Mouse (Mus musculus) heart, postnatal 4 days (tissue): ENCODE measurements around the gene Jazf1. TPM values are rescaled to one million over a fixed set of nuclear protein-coding genes. Genes with fewer than 3 reads are reported as not detected.
A peak's percentile ranks its signal among the peaks of the same experiment; 100 is the strongest.

Experiments used
- DNase-seq: peaks from one replicate; pipeline ENCODE4 v3.0.0; 2021
- total RNA-seq, 2 experiments: library from RNA; stranded (reverse); gene quantifications; 2 replicates each; pipeline ENCODE4 v1.2.3; 2021

The Jazf1 gene
- total RNA-seq, 2 experiments from 2014 or later: 14.6 to 16.1 TPM

GRCm38 (mm10) chr6:52846314-52846713 lies 222.1 kb downstream of the Jazf1 start:
- DNase-seq: no peak

DNA sequence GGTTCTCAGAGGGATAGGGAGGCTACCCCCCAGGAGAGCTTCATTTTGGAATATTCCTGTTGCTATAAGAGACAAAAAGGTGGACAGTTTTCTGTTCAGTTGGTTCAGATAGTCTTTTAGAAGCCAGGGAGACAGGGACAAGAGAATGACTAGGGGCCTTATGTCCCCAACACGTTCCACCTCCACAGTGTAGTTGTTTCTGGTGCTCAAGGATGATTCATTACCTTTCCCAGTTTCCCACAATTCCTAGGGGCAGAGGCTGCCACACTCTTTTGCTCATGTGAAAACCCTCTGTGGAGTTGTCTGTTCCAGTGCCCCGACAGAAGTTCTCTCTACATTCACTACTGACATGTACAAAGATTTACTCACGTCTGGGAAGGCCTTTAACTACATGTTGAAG lies 223.7 kb downstream of the Jazf1 start:
- DNase-seq: no peak

- no peak for DNase-seq
Measured at GRCm38 (mm10) chr6:52843027-52843426, 225.4 kb downstream of the Jazf1 start.

GRCm38 (mm10) chr6:52842598-52842997 lies 225.8 kb downstream of the Jazf1 start:
- no peak for DNase-seq

DNA sequence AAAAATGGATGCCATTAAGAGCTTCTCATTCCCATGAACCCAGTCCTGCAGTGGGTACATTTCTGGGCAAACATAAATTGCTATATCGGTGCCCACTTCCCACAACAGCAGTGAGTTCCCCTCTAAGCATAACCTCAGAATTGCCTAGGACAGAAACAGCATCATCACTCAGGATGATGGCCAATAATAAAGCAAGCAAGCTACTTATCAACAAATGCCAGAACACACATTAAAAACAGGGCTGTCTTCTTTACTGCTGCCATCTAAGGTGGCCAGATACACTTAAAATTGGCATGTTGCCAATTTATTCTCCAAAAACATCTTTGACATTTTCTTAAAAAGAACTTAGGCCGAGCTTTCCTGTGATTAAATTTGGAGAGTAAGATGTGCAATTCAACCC lies 226.8 kb downstream of the Jazf1 start:
- no peak for DNase-seq

GRCm38 (mm10) chr6:52840589-52841044 lies 227.8 kb downstream of the Jazf1 start:
- DNase-seq: peak; percentile 42

GRCm38 (mm10) chr6:52838691-52839090 lies 229.7 kb downstream of the Jazf1 start:
- peak; percentile 90 for DNase-seq

GRCm38 (mm10) chr6:52837792-52838191 lies 230.6 kb downstream of the Jazf1 start:
- no peak for DNase-seq

DNA sequence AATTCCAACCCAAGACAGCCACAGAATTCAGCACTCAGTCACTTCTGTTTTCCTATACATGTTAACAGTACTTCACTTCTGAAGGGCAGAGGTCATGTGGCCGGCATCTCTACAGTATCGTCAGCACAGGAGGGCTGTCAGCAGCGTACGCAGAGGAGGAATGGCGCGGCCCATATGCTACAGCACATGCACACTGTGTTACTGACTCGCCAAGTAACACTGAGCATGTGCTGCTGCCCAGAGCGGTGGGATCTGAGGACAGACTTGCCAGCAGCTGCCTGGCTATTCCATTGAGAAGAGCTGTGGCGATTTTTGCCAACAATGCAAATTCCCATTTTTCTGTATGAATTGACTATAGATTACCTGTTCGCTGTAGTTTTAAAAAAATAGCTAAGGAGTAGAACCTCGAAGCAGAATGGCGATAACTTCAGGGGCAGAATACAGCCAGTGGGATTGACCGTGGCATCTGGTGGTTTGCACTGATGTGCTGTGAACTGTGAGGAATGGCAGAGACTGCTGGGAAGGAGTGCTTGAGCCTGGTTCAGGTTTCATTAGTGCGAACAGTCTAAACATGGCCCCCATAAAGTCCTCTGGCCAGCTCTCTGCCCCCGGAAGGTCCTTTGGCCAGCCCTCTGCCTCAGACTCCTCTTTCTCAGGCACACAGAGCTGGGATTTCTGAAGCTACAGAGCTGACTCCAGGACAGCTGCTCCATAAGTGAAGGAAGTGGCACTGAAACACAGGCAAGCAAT lies 232.1 kb downstream of the Jazf1 start:
- no peak for DNase-seq

GRCm38 (mm10) chr6:52827752-52828277 lies 240.6 kb downstream of the Jazf1 start:
- no peak for DNase-seq

DNA sequence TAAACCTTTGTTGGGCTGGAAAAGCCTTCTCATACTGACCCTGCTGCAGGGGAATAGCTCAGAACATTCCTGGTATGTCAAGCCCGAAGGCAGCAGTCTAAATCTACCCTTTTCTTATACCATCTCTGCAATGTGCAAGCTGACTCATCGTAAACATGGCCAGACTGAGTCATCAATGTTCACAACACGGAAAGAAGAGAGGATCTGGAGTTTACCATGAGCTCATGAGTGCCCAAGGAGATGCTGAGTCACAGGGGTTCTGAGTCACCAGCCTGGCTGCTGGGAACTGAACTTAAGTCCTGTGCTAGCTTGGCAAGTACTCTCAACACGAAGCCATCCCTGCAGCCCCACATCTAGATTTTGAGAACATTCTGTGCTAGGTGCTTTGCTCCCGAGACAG lies 242.9 kb downstream of the Jazf1 start:
- no peak for DNase-seq

- no peak for DNase-seq
Measured at GRCm38 (mm10) chr6:52824977-52825482, 243.4 kb downstream of the Jazf1 start.

DNA sequence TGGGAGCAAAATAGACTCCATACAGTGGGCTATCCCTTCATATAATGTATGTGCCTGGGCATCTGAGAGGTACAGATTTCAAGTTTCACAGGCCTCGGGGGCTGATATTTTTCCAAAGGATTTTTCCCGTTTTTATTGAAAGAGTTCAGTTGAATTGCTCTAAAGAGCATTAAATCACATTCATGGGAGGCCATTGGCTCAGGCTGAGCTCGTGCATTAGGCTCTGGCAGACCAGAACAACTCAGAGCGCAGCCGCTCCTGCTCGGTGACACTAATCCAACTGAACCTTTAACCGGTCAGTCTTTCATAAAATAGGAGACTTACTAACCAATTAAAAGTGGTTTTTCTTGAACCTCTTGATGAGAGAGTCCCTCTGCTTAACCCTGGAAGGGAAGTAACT lies 245.4 kb downstream of the Jazf1 start:
- DNase-seq: no peak

GRCm38 (mm10) chr6:52822625-52823024 lies 245.8 kb downstream of the Jazf1 start:
- no peak for DNase-seq

DNA sequence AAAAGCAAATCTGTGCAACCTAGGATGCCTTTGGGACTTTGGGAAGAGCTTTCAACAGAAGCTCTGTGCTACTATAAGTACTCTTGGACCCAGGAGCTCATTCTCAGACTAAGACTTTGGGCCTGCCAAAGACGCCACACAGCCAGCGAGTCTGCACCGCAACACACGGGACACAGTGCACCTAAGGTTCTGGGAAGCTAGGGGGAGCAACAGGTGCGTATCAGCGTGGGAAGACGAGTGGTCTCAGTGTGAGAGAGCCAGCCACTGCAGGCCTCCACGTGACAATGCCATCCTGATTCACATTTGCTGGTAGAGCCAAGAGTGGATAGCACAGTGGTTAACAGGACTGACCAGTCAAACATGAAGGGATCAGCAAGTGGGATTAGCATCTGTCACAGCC lies 249.1 kb downstream of the Jazf1 start:
- no peak for DNase-seq

DNA sequence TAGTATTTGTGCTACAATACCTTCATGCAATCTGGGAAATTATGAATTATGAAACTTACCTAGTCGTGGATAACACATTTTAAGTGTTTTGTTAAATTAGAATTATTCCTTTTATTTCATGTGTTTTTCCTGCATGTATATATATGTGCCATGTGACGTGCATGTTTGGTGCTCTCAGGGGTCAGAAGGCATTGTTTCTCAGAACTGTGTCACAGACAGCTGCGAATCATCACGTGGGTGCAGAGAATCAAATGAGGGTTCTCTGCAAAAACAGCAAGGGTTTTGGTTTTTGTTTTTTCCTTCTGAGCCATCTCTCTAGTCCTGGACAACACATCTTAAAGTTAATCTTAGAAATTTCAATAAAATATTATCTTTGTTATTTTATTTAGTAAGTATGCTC lies 250.4 kb downstream of the Jazf1 start:
- no peak for DNase-seq

DNA sequence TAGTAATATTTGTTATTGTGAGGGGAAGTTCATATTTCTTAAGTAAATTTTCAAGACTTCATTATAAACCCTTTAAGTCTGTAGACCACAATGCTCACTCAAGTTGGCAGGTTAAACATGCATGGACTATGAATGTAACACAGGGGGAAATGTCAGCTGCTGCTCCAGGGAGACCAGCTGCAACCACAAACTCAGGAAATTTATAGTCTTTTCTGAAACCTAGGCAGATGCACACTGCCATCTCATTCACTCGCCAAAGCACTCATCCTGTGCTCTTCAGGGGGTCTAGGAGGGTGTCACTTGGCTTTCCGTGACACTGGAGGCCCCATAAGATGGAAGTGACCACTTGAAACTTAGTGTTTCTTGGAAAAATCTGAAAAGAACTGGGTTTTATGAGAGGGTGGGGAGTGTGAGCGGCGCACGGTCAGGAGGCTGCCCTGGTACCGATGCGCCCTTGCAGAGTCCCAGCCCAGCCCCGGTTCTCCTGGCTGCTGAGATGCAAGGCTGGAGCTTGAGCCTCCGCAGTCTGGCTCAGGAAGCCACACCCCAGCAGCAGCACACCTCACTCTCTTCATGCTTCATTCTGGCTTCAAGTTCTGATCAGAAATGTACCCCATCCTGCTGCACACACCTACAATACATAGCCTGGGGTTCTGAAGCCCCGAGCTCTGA lies 251.1 kb downstream of the Jazf1 start:
- no peak for DNase-seq

DNA sequence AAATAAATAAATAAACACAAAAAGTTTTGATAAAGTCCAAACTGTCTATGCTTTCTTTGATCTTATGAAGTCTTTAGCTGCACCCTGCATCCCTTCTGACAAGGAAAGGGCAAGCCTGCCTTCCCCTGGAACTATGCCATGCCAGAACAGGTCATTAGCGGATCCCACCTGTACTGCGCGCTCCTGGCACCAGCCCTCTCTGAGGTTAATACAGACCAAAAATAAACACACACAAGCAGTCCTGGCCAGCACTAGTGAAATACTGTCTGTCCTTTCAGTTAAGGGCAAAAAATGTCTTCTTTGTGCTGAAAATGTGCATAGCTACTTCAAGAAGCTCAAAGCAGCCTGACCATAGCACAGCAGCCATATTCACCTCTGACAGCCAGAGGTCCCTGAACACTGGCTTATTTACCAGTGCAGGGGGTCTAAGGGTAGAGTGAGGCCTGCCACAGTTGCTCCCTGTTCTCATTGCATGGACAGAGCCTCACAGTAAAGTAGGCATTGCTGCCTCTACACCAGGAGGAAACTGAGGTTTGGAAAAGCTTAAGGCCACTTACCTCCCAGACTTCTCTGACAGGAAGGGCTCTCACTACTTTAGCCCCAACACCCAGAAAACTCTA lies 263.1 kb downstream of the Jazf1 start:
- no peak for DNase-seq

DNA sequence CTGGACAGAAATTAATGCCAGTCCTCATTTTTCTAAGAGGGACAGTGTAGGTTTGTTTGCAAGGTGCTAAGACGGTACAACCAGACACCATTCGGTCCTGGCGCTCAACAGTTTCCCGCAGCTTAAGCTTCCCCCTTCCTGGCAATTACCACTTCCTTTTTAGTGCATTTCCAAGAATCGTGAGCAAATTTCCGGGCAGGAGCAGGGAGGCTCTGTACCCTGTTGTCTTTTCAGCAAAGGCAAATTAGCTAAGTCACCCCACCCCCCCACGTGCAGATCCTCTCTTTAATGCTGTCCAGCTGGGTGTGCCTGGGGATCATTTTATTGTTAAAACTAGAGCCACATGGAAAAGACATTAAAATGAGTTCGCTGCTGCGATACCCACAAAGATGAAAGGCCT lies 266.2 kb downstream of the Jazf1 start:
- peak; percentile 49 for DNase-seq

DNA sequence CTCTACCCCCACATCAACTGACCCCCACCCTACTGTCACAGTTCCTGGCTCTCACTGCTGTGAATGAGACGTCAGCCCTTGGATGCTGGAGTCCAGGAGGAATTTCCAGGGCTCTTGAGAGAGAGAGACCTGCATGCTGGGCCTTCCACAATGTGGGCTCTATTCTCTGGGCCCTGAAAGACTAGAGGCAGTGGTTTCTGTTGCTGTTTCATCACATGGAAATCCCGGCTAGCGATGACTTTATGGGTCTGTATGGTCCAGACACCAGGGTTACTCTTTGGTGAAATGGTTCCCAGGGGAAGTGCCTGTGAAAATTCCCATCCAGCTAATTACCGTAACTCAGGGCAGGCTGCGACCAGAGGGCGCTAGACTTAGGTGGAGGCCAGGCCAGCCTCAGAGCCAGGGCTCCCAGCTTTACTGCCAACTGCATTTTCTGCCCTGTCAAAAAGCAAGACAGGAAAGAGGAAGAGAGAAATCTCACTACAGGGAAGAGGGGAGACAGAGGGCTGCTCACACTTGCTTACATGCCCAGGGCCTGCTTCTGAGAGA lies 271.1 kb downstream of the Jazf1 start:
- peak; percentile 22 for DNase-seq

DNA sequence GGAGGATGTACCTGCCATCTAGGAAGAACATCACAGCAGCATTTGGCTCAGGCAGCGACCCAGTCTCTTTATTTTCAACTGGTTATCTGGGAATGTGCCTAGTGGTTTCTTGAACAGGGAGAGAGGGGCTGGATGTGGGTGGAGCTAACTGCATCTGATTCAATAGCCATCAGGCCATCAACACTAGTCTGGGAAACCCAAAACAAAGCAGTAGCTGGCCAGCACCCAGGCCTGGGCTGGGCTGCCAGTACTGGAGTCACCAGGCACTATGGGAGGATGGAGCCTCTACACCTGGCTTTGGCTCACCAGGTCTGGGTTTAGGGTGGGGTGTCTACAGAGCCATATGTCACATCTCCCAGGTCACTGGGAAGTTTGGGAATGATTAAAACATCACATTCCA lies 271.7 kb downstream of the Jazf1 start:
- peak; percentile 23 for DNase-seq

DNA sequence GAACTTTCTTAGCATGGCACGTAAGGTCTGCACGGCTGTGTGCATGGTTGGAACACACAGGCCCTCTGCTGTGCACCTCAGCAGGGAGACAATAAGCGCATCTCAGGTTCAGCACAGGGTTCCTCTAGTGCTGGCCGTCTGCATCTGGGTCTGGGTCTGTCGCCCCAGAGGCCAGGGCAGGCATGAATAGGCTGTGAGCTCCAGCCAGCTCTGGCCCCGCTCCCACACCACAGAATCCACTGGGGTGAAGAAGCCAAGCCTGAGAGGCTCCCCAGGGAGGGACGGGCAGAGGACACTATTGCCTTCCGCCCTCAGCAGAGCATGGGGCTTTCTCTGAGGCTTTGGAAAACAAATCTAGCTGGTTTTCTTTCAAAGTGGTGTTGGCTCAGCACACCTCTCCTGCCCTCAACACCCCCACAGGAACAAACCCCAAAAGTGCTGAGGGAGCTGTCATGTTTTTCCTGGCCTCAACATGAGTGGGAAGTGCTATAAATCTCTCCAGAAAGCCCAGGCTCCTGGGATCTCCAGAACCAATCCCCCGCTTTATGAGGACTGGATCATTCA lies 272.3 kb downstream of the Jazf1 start:
- peak; percentile 33 for DNase-seq
